Mouse (Mus musculus): Measurements from ENCODE around the gene Khdc4. TPM values are rescaled to one million over a fixed set of nuclear protein-coding genes. Genes with fewer than 3 reads are reported as not detected.

The Khdc4 gene
- polyA plus RNA-seq, 1 experiment, result 51.4 TPM

- Histone ChIP-seq H3K4me3 (replicated peaks; ENCODE audit: extremely low read depth, low read depth, low read length) (no peak overlapping the region), H3K4me1 (ENCODE audit: control insufficient read depth, insufficient read depth, low read length) (peaks cover 2% of the 10 kb centered on the region; the same call in 1 of the 2 replicates)
- TF ChIP-seq POLR2A (IDR thresholded peaks at IDR 0.05; ENCODE audit: borderline replicate concordance, extremely low read depth, low read depth, low read length) (no peak), CTCF (IDR thresholded peaks at IDR 0.05; ENCODE audit: insufficient read depth, low read length) (no peak)
- WGBS, result 72% methylated on average over 14 of the region's 14 CpGs
- no peak for DNase-seq
These were observed 37.7 kb upstream of the Khdc4 start for GRCm38 (mm10) chr3:88647779-88648413.

- no peak for TF ChIP-seq POLR2A (IDR thresholded peaks at IDR 0.05; ENCODE audit: borderline replicate concordance, extremely low read depth, low read depth, low read length)
- peaks cover 2% of the 10 kb centered on the region; the same call in 1 of the 2 replicates for H3K4me1 ChIP-seq (ENCODE audit: control insufficient read depth, insufficient read depth, low read length)
- H3K4me3 ChIP-seq (replicated peaks; ENCODE audit: extremely low read depth, low read depth, low read length), result no peak overlapping the region
- DNase-seq, result no peak
- 82% methylated on average over 12 of the region's 12 CpGs for WGBS
These were observed 37.0 kb upstream of the Khdc4 start for GRCm38 (mm10) chr3:88648452-88649168.

- TF ChIP-seq POLR2A (IDR thresholded peaks at IDR 0.05; ENCODE audit: borderline replicate concordance, extremely low read depth, low read depth, low read length) (no peak), CTCF (IDR thresholded peaks at IDR 0.05; ENCODE audit: insufficient read depth, low read length) (no peak)
- 72% methylated on average over 10 of the region's 10 CpGs for WGBS
These were observed 36.4 kb upstream of the Khdc4 start for GRCm38 (mm10) chr3:88649186-88649585.

GRCm38 (mm10) chr3:88649967-88650366 is 35.6 kb upstream of the Khdc4 start:
- H3K4me3 ChIP-seq (replicated peaks; ENCODE audit: extremely low read depth, low read depth, low read length), result no peak overlapping the region
- TF ChIP-seq CTCF (IDR thresholded peaks at IDR 0.05; ENCODE audit: insufficient read depth, low read length) (no peak), POLR2A (IDR thresholded peaks at IDR 0.05; ENCODE audit: borderline replicate concordance, extremely low read depth, low read depth, low read length) (no peak)
- no peak for DNase-seq
- 92% methylated on average over 13 of the region's 13 CpGs for WGBS
- peaks cover 11% of the 10 kb centered on the region for H3K4me1 ChIP-seq (ENCODE audit: control insufficient read depth, insufficient read depth, low read length)

More at GRCm38 (mm10) chr3:88649186-88649585, 36.4 kb upstream of the Khdc4 start:
- Histone ChIP-seq H3K4me3 (replicated peaks; ENCODE audit: extremely low read depth, low read depth, low read length) (no peak overlapping the region), H3K4me1 (ENCODE audit: control insufficient read depth, insufficient read depth, low read length) (peaks cover 3% of the 10 kb centered on the region)
- DNase-seq, result no peak

DNA sequence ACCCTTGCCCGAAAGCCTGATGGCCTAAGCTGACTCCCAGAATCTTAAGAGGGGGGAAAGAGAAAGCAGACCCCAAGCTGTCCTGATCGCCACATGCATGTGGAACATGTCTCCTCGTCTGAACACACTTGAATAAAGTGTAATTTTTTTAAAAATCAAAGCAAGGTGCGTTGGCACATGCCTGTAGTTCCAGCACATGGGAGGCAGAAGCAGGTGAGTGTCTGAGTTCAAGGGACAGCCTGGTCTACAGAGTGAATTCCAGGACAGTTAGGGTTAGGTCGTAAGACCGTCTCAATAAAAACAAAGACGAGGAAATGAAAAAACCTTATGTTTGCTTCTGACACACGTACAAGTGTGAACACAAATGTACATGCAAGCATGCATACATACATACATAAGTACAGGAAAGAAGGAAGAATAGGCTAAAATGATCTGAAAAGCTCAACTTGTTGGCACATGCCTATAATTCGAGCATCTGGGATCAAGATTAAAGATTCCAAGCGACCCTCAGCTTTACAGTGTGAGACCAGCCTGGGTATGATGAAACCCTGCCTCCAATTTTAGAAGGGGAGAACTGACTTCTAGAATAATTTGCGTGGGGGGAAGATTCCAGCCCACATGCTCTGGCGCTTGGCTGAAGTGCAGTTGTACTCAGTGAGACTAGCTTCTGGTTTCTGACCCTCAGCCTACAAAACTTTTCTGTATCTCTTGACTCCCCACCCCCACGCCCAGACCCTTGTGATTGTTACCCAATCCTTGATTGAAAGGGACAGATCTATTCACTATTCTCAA is 34.7 kb upstream of the Khdc4 start:
- H3K4me1 ChIP-seq (ENCODE audit: control insufficient read depth, insufficient read depth, low read length), result peaks cover 12% of the 10 kb centered on the region
- H3K4me3 ChIP-seq (replicated peaks; ENCODE audit: extremely low read depth, low read depth, low read length), result no peak overlapping the region
- WGBS, result 45% methylated on average over 13 of the region's 13 CpGs
- TF ChIP-seq POLR2A (IDR thresholded peaks at IDR 0.05; ENCODE audit: borderline replicate concordance, extremely low read depth, low read depth, low read length) (no peak), CTCF (IDR thresholded peaks at IDR 0.05; ENCODE audit: insufficient read depth, low read length) (no peak)
- no peak for DNase-seq

GRCm38 (mm10) chr3:88651669-88652618 is 33.7 kb upstream of the Khdc4 start:
- 57% methylated on average over 18 of the region's 18 CpGs for WGBS
- H3K4me1 ChIP-seq (ENCODE audit: control insufficient read depth, insufficient read depth, low read length), result peaks cover 12% of the 10 kb centered on the region
- no peak for DNase-seq
- TF ChIP-seq CTCF (IDR thresholded peaks at IDR 0.05; ENCODE audit: insufficient read depth, low read length) (no peak), POLR2A (IDR thresholded peaks at IDR 0.05; ENCODE audit: borderline replicate concordance, extremely low read depth, low read depth, low read length) (no peak)
- no peak overlapping the region for H3K4me3 ChIP-seq (replicated peaks; ENCODE audit: extremely low read depth, low read depth, low read length)

- TF ChIP-seq POLR2A (IDR thresholded peaks at IDR 0.05; ENCODE audit: borderline replicate concordance, extremely low read depth, low read depth, low read length), result 0 out of 2 replicates have a peak, but pooled peaks have one; percentile 10
- TF ChIP-seq CTCF (IDR thresholded peaks at IDR 0.05; ENCODE audit: insufficient read depth, low read length), result no peak
- WGBS, result 68% methylated on average over 17 of the region's 17 CpGs
- H3K4me1 ChIP-seq (ENCODE audit: control insufficient read depth, insufficient read depth, low read length), result peaks cover 12% of the 10 kb centered on the region
- H3K4me3 ChIP-seq (replicated peaks; ENCODE audit: extremely low read depth, low read depth, low read length), result no peak within 1 kb of the TSS
- DNase-seq, result peak; percentile 53
These were observed 32.6 kb upstream of the Khdc4 start, which contains the start of gene Rxfp4 for GRCm38 (mm10) chr3:88652846-88653515. Gene Rxfp4, minus strand, starts transcription at chr3:88653142.
